Mouse (Mus musculus) c-Kit-positive CD71-positive TER-119-positive erythroid progenitor cells, embryonic 14.5 days (primary cell): ENCODE data around the gene Tigar.

Experiments used
- DNase-seq: peaks from one replicate; pipeline ENCODE4 v3.0.0-alpha.2; 2013; ENCODE audit warnings: low spot score

The Tigar gene

GRCm38 (mm10) chr6:127142154-127143123 lies 33.1 kb upstream of the Tigar start:
- peak; percentile 72 for DNase-seq

GRCm38 (mm10) chr6:127138962-127139361 lies 29.6 kb upstream of the Tigar start:
- no peak for DNase-seq

- no peak for DNase-seq
Observed at GRCm38 (mm10) chr6:127133433-127134245, 24.3 kb upstream of the Tigar start.

- no peak for DNase-seq
Observed at GRCm38 (mm10) chr6:127132719-127133118, 23.4 kb upstream of the Tigar start.

GRCm38 (mm10) chr6:127131946-127132345 lies 22.6 kb upstream of the Tigar start:
- DNase-seq, result no peak

GRCm38 (mm10) chr6:127130377-127130776 lies 21.0 kb upstream of the Tigar start:
- no peak for DNase-seq

GRCm38 (mm10) chr6:127129659-127130058 lies 20.3 kb upstream of the Tigar start:
- no peak for DNase-seq

GRCm38 (mm10) chr6:127123506-127123905 lies 14.1 kb upstream of the Tigar start:
- no peak for DNase-seq

GRCm38 (mm10) chr6:127122996-127123395 lies 13.6 kb upstream of the Tigar start:
- DNase-seq, result no peak

GRCm38 (mm10) chr6:127122221-127122806 lies 13.0 kb upstream of the Tigar start:
- DNase-seq, result no peak

- DNase-seq, result no peak
Observed at GRCm38 (mm10) chr6:127114753-127115456, 5.5 kb upstream of the Tigar start.

GRCm38 (mm10) chr6:127108368-127109060 lies 843 bp downstream of the Tigar start:
- DNase-seq, result no peak

- no peak for DNase-seq
Observed at GRCm38 (mm10) chr6:127107413-127107812, 1.9 kb downstream of the Tigar start.

GRCm38 (mm10) chr6:127106726-127107125 lies 2.6 kb downstream of the Tigar start:
- no peak for DNase-seq

- no peak for DNase-seq
Observed at GRCm38 (mm10) chr6:127106189-127106588, 3.2 kb downstream of the Tigar start.

- peak; percentile 18 for DNase-seq
Observed at GRCm38 (mm10) chr6:127105107-127105506, 4.2 kb downstream of the Tigar start.

GRCm38 (mm10) chr6:127104396-127105029 lies 4.8 kb downstream of the Tigar start:
- no peak for DNase-seq

GRCm38 (mm10) chr6:127103506-127104275 lies 5.7 kb downstream of the Tigar start:
- no peak for DNase-seq

- DNase-seq, result no peak
Observed at GRCm38 (mm10) chr6:127094565-127094964, 14.8 kb downstream of the Tigar start.

- peak; percentile 65 for DNase-seq
Observed at GRCm38 (mm10) chr6:127086739-127087138, 22.6 kb downstream of the Tigar start.
